Comparison of ENCODE assay signal across 8 mouse cellular contexts in genomic region chr19:4711601-4712155, GRCm38 (mm10). TPM values are rescaled to one million over a fixed set of nuclear protein-coding genes. Genes with fewer than 3 reads are reported as not detected.
A peak's percentile ranks its signal among the peaks of the same experiment; 100 is the strongest.
DNase-seq lines count a peak whose midpoint lies in the region; ATAC-seq lines count a peak whose summit lies in the region.
"Had no signal": no experiment of that assay in that cellular context is flagged by ENCODE, and none has a peak within 500 bp of the region (broad histone marks: within the 10 kb centered on the region; RNA-seq: fewer than 3 reads in every experiment).

No protein-coding gene starts in this region.

- no peak for ATAC-seq in lung, embryonic 15.5 days (ENCODE audit: borderline replicate concordance, extremely low read depth, low FRiP score, low TSS enrichment)
- ATAC-seq in hindbrain, embryonic 15.5 days (ENCODE audit: low FRiP score, low read depth) = peak; percentile 72
- no peak for ATAC-seq in megakaryocyte progenitor cell, adult 5-6 weeks (replicated peaks; ENCODE audit: poor library complexity)

- H3K36me3 ChIP-seq in lung, embryonic 15.5 days = no peaks in the 10 kb centered on the region
- no peaks in the 10 kb centered on the region for H3K36me3 ChIP-seq in hindbrain, embryonic 15.5 days

- DNase-seq in lung, postnatal 14 days = no peak
- peak; percentile 69 for DNase-seq in embryo, embryonic 10 days (ENCODE audit: low spot score)
- peak; percentile 77 for DNase-seq in neural tube, embryonic 10.5 days (ENCODE audit: extremely low spot score, low spot score)
- no peak for DNase-seq in frontal cortex, postnatal 14 days (ENCODE audit: low spot score in 2 of 2)

- H3K4me3 ChIP-seq in lung, embryonic 15.5 days = peak overlapping the region; percentile 52
- peak overlapping the region; percentile 75 for H3K4me3 ChIP-seq in hindbrain, embryonic 15.5 days

- 1% methylated on average over 32 of the region's 65 CpGs for WGBS in lung, embryonic 15.5 days
- under 1% methylated on average over 28 of the region's 65 CpGs for WGBS in hindbrain, embryonic 15.5 days

- no peak overlapping the region for H3K27ac ChIP-seq in lung, embryonic 15.5 days
- H3K27ac ChIP-seq in hindbrain, embryonic 15.5 days (replicated peaks) = peak overlapping the region; percentile 98

- H3K27me3 ChIP-seq in lung, embryonic 15.5 days = peaks cover 54% of the 10 kb centered on the region
- no peaks in the 10 kb centered on the region for H3K27me3 ChIP-seq in hindbrain, embryonic 15.5 days

- peak overlapping the region; percentile 99 for H3K4me2 ChIP-seq in lung, embryonic 15.5 days
- peak overlapping the region; percentile 81 for H3K4me2 ChIP-seq in hindbrain, embryonic 15.5 days

- H3K9ac ChIP-seq in lung, embryonic 15.5 days = peak overlapping the region; percentile 34
- H3K9ac ChIP-seq in hindbrain, embryonic 15.5 days = peak overlapping the region; percentile 91

- no peaks in the 10 kb centered on the region for H3K9me3 ChIP-seq in lung, embryonic 15.5 days
- H3K9me3 ChIP-seq in hindbrain, embryonic 15.5 days = no peaks in the 10 kb centered on the region

- H3K4me1 ChIP-seq in lung, embryonic 15.5 days = peaks cover 17% of the 10 kb centered on the region; the same call in 1 of the 2 replicates
- peaks cover 40% of the 10 kb centered on the region for H3K4me1 ChIP-seq in hindbrain, embryonic 15.5 days (replicated peaks)

RNA-seq across cellular contexts. Expression of gene Sptbn2, which starts 0.7 kb away (rescaled TPM):
- 1.1 and 1.4 TPM in 2 replicates for polyA plus RNA-seq in lung, embryonic 15.5 days (2015; fragmentation: Nextera tagmentation; extraction: Ambion mirVana)
- polyA plus RNA-seq in hindbrain, embryonic 15.5 days (2015; fragmentation: Nextera tagmentation; extraction: Ambion mirVana) = 29.2 and 33.5 TPM in 2 replicates
- total RNA-seq in megakaryocyte progenitor cell, adult 5-6 weeks (2015) = not detected in 2 replicates
- not detected in 2 replicates for total RNA-seq in megakaryocyte progenitor cell, adult 5-6 weeks (2017)

RNA-seq across cellular contexts. Expression of gene Gm960, which starts 13.2 kb away (rescaled TPM):
- 2.2 and 3.1 TPM in 2 replicates for polyA plus RNA-seq in lung, embryonic 15.5 days (2015; fragmentation: Nextera tagmentation; extraction: Ambion mirVana)
- 6.6 and 7.0 TPM in 2 replicates for polyA plus RNA-seq in hindbrain, embryonic 15.5 days (2015; fragmentation: Nextera tagmentation; extraction: Ambion mirVana)
- not detected in 2 replicates for total RNA-seq in megakaryocyte progenitor cell, adult 5-6 weeks (2015)
- not detected in 2 replicates for total RNA-seq in megakaryocyte progenitor cell, adult 5-6 weeks (2017)
- polyA plus RNA-seq: spleen, adult 2 months had no signal

RNA-seq across cellular contexts. Expression of gene Rbm4b, which starts 44.6 kb away (rescaled TPM):
- polyA plus RNA-seq in lung, embryonic 15.5 days (2015; fragmentation: Nextera tagmentation; extraction: Ambion mirVana) = 60.8 and 62.7 TPM in 2 replicates
- polyA plus RNA-seq in hindbrain, embryonic 15.5 days (2015; fragmentation: Nextera tagmentation; extraction: Ambion mirVana) = 134 and 139 TPM in 2 replicates
- total RNA-seq in megakaryocyte progenitor cell, adult 5-6 weeks (2015) = 8.5 and 12.3 TPM in 2 replicates
- total RNA-seq in megakaryocyte progenitor cell, adult 5-6 weeks (2017) = 11.3 and 12.2 TPM in 2 replicates

Comparison
In these comparisons a context has a peak if more than half of its experiments do, and no peak if none do; other contexts are left out.
1. DNase-seq: peak in embryo, embryonic 10 days (single experiment) and neural tube, embryonic 10.5 days (single experiment); none in lung, postnatal 14 days (single experiment) and frontal cortex, postnatal 14 days (0 of 2).
2. RNA of gene Sptbn2, which starts 0.7 kb away (polyA plus RNA-seq): 29.2 to 33.5 TPM in hindbrain, embryonic 15.5 days; 1.1 to 1.4 TPM in lung, embryonic 15.5 days; every median in the first group is over 10 times any median in the second.